Mouse (Mus musculus) liver, postnatal 0 days (tissue): ENCODE measurements around the gene Nab2. TPM values are rescaled to one million over a fixed set of nuclear protein-coding genes. Genes with fewer than 3 reads are reported as not detected.
A peak's percentile ranks its signal among the peaks of the same experiment; 100 is the strongest.
"Not testable (repeated sequence)": the region's sequence is repeated elsewhere in the genome, so short reads cannot be mapped to it uniquely, and the experiment has no call there.

Experiments
- ATAC-seq: fragments of 200-750 bp; cut with Nextera tagmentation; 2 replicates; pipeline ENCODE4 v1.8.0; 2017; ENCODE audit warnings: mild to moderate bottlenecking, moderate library complexity
- DNase-seq: peaks from one replicate; pipeline ENCODE4 v3.0.0-alpha.2; 2016
- H3K27ac ChIP-seq: fragments of 300-500 bp; sonication (generic); 2 replicates; pipeline ENCODE4 v1.5.1; 2014; ENCODE audit warnings: antibody characterized with exemption, moderate library complexity, mild to moderate bottlenecking, low read depth
- H3K27me3 ChIP-seq: fragments of 300-500 bp; sonication (generic); 2 replicates; pipeline ENCODE4 v1.6.1; 2014; ENCODE audit warnings: low read length, control low read depth, mixed read lengths; ENCODE audit not compliant: insufficient read depth
- H3K36me3 ChIP-seq: fragments of 300-500 bp; sonication (generic); replicated peaks from 2 replicates; pipeline ENCODE4 v1.6.1; 2014; ENCODE audit warnings: mild to moderate bottlenecking, control low read depth, low read length, moderate library complexity, mixed read lengths; ENCODE audit not compliant: insufficient read depth
- H3K4me1 ChIP-seq: fragments of 300-500 bp; sonication (generic); 2 replicates; pipeline ENCODE4 v1.6.1; 2014; ENCODE audit warnings: antibody characterized with exemption, mild to moderate bottlenecking, control low read depth; ENCODE audit not compliant: insufficient read depth
- H3K4me2 ChIP-seq: fragments of 300-500 bp; sonication (generic); 2 replicates; pipeline ENCODE4 v1.6.1; 2014; ENCODE audit warnings: low read depth, mild to moderate bottlenecking, low read length, moderate library complexity, mixed read lengths
- H3K4me3 ChIP-seq: fragments of 300-500 bp; sonication (generic); 2 replicates; pipeline ENCODE4 v1.5.1; 2014; ENCODE audit warnings: low read depth, low read length
- H3K9ac ChIP-seq: fragments of 300-500 bp; sonication (generic); replicated peaks from 2 replicates; pipeline ENCODE4 v1.6.1; 2014; ENCODE audit warnings: mild to moderate bottlenecking, moderate library complexity
- H3K9me3 ChIP-seq: fragments of 300-500 bp; sonication (generic); 2 replicates; pipeline ENCODE4 v1.6.1; 2016; ENCODE audit warnings: mild to moderate bottlenecking, control low read depth, low read length, mixed read lengths
- CTCF ChIP-seq: sonication (generic); IDR thresholded peaks from 2 replicates; pipeline ENCODE4 v1.5.1; 2016; ENCODE audit warnings: antibody characterized with exemption, low read depth
- EP300 ChIP-seq: IDR thresholded peaks from 2 replicates; pipeline ENCODE4 v1.6.1; 2016; ENCODE audit warnings: antibody characterized with exemption, low read depth, mild to moderate bottlenecking
- WGBS: fragments of 180-500 bp; shearing (Covaris S2); extraction: QIAGEN DNeasy Blood & Tissue Kit; methylation state at CpG from one replicate; pipeline ENCODE4 v1.1.7; 2014; ENCODE audit not compliant: insufficient replicate concordance; 5-methylcytosine and 5-hydroxymethylcytosine counted together
- polyA plus RNA-seq: library from polyadenylated mRNA; unstranded; fragments of >200 nt; fragmentation: Nextera tagmentation; extraction: Ambion mirVana; gene quantifications from 2 replicates; pipeline ENCODE4 v1.2.1, GENCODE M21; 2015

The Nab2 gene
- polyA plus RNA-seq, 1 experiment from 2014 or later: 2.4 TPM

DNA sequence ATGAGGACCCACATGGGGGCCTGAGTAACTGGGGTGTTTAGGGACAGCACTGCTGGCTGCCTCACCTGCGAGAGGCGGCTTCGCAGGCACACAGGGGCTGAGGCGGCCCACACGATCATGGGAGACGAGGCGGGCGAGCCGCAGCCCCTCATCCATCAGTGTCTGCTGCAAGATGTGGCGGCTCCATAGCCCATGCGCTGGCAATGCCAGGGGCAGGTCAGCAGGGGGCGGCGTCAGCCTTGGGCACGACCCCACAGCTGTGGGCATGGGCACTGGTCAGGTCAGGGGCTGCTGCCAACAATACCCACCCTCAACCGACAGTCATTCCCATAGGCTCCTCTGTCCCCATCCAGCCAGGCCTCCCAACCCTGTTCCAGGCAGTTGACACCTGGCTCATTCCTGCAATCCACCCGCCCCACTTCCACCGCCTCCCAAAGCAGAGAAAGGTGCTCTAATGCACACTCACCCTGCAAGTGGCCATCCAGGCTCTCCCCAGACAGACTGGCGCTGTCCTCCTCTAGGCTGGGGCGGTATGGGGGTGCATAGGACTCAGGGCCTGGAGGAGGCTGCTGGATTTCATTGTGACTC is 5.6 kb downstream of the Nab2 start:
- Histone ChIP-seq H3K27me3 (peaks cover 24% of the 10 kb centered on the region), H3K36me3 (peaks cover 31% of the 10 kb centered on the region), H3K4me1 (peaks cover 48% of the 10 kb centered on the region), H3K9ac (peak overlapping the region; percentile 38; the same call in 1 of the 2 replicates), H3K4me3 (no peak overlapping the region), H3K27ac (peak overlapping the region; percentile 81), H3K4me2 (peak overlapping the region; percentile 60), H3K9me3 (no peaks in the 10 kb centered on the region)
- WGBS: 43% methylated on average over 19 of the region's 19 CpGs
- ATAC-seq (no peak), DNase-seq (peak; percentile 47)
- peak; percentile 49 for TF ChIP-seq CTCF
- no peak for TF ChIP-seq EP300

DNA sequence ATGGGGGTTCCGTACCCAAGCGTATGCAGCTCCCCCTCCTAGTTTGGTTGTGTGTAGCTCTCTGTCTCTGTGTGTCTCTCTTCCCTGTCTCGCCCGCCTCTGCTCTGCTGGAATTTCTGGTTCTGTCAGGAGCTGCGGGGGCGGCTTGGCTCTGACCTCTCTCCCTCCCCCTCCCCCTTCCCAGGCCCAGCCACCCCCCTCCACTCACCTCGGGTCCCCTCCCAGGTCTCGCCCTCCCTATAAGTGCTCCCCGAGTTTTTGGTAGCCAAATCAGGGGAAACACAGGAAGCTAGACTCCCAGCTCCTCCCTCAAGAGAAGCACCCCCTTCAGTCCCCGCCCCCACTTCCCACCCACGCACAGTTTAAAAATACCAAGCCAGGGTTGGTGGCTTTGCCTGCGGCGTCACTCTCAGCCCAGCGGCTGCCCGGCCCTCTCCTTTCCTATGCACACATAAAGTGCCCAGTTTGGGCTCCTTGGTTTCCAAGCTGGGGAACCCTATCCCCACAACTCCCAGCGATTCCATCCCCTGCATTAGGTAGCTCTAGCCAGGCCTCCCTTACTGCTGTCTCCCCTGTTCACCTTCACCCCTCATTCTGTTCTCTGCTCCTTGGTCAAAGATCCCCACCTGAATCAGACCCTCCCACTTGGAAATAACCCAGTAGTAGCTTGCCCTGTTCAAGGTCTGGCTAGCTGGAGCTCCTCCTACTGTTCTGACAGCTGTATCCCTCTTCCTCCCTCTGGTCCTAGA is 6.3 kb downstream of the Nab2 start:
- peak overlapping the region; percentile 81 for H3K27ac ChIP-seq
- peaks cover 34% of the 10 kb centered on the region for H3K36me3 ChIP-seq
- no peaks in the 10 kb centered on the region for H3K9me3 ChIP-seq
- no peak for TF ChIP-seq CTCF
- peak; percentile 24; the same call in 1 of the 2 replicates for TF ChIP-seq EP300
- peak overlapping the region; percentile 25 for H3K4me3 ChIP-seq
- ATAC-seq (peak; percentile 65), DNase-seq (peak; percentile 83)
- peak overlapping the region; percentile 60 for H3K4me2 ChIP-seq
- peak overlapping the region; percentile 38 for H3K9ac ChIP-seq
- H3K4me1 ChIP-seq: peaks cover 44% of the 10 kb centered on the region
- H3K27me3 ChIP-seq: peaks cover 22% of the 10 kb centered on the region
- WGBS: 9% methylated on average over 14 of the region's 16 CpGs

DNA sequence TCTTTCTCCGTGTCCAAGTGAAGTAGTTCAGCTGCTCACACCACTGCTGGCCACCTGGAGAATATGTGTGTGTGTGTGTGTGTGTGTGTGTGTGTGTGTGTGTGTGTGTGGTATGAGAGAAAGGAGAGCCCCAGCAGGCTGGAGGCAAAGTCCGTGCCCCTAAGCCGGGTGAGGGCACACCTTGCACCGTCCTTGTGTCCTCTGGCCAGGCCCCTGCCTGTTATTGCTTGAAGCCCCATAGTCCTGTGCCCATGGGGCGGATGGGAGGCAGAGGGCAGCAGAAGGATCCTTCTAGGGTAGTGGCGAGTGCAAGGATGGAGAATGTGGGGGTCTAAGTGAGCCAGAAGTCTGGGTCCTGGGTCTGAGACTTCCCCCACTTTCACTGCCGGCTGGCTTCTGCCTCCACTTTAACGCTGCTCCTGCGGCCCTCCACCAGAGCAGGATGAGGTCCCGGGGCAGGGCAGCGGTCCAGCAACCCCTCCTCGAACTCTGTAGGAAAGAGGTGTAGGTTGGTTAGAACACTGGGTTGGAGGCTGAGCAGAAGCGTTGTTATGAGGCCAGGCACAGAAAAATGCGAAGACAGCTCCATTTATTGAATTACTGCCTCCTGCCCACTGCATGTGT is 7.0 kb downstream of the Nab2 start:
- DNase-seq (no peak), ATAC-seq (no peak)
- Histone ChIP-seq H3K27me3 (peaks cover 15% of the 10 kb centered on the region), H3K9ac (peak overlapping the region; percentile 35), H3K27ac (peak overlapping the region; percentile 81), H3K36me3 (peaks cover 34% of the 10 kb centered on the region), H3K4me2 (peak overlapping the region; percentile 60), H3K4me3 (peak overlapping the region; percentile 25), H3K9me3 (no peaks in the 10 kb centered on the region), H3K4me1 (peaks cover 44% of the 10 kb centered on the region)
- WGBS: 35% methylated on average over 14 of the region's 14 CpGs
- TF ChIP-seq EP300 (no peak), CTCF (no peak)

DNA sequence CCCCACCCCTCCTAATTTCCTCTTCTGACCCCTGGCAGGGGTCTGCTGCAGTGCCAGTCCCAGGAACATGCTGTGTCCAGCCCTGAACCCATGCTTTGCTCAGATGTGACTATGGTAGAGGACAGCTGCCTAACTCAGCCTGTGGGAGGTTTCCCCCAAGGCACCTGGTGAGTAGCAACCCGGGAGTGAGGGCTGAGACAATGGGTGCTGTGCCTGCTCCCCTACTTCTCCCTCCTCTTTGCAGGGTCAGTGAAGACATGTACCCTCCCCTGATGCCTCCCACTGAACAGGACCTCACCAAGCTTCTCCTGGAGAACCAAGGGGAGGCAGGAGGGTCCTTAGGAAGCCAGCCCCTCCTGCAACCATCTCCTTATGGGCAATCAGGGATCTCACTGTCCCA is 8.8 kb downstream of the Nab2 start:
- TF ChIP-seq CTCF (no peak), EP300 (no peak)
- H3K9me3 ChIP-seq: no peaks in the 10 kb centered on the region
- H3K36me3 ChIP-seq: peaks cover 47% of the 10 kb centered on the region
- peaks cover 35% of the 10 kb centered on the region for H3K4me1 ChIP-seq
- ATAC-seq (no peak), DNase-seq (no peak)
- H3K4me3 ChIP-seq: no peak overlapping the region
- H3K9ac ChIP-seq: no peak overlapping the region
- WGBS: 67% methylated on average over 1 of the region's 1 CpGs
- no peak overlapping the region for H3K4me2 ChIP-seq
- 0 out of 2 replicates have a peak, but pooled peaks cover 3% of the 10 kb centered on the region for H3K27me3 ChIP-seq
- H3K27ac ChIP-seq: no peak overlapping the region

DNA sequence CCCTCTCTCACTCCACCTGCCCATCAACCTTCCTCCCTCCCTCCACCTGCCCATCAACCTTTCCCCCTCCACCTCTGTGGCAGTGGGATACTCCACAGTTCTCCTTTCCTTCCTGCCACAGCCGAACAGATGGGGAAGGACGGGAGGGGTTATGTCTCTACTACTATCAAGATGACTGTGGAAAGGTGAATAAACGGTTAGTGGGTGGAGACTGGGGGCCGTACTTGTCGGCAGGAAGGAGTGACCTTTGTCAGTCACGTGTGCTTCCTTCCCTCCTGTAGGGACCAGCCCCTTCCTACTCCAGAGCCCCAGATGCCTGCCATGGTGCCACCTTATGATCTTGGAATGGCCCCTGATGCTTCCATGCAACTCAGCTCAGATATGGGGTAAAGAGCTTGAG is 10.3 kb downstream of the Nab2 start:
- H3K4me3 ChIP-seq: no peak overlapping the region
- H3K36me3 ChIP-seq: peaks cover 51% of the 10 kb centered on the region
- no peak overlapping the region for H3K9ac ChIP-seq
- H3K27me3 ChIP-seq: no peaks in the 10 kb centered on the region
- WGBS: 29% methylated on average over 6 of the region's 6 CpGs
- no peaks in the 10 kb centered on the region for H3K9me3 ChIP-seq
- H3K4me1 ChIP-seq: peaks cover 21% of the 10 kb centered on the region
- DNase-seq (no peak), ATAC-seq (no peak; the same call in 1 of the 2 replicates)
- H3K27ac ChIP-seq: no peak overlapping the region
- H3K4me2 ChIP-seq: no peak overlapping the region
- TF ChIP-seq CTCF: no peak
- no peak for TF ChIP-seq EP300

DNA sequence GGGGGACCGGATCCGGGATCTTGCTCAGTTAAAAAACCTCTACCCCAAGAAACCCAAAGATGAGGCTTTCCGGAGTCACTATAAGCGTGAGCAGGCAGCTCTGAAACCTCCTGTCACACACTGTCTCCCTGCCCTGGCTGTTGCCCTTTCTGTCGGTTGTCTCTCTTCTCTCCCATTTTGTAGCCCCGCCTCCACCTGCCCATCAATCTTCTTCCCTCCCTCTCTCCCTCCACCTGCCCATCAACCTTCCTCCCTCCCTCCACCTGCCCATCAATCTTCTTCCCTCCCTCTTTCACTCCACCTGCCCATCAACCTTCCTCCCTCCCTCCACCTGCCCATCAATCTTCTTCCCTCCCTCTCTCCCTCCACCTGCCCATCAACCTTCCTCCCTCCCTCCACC is 10.8 kb downstream of the Nab2 start:
- H3K9ac ChIP-seq, DNase-seq, H3K4me2 ChIP-seq, H3K27me3 ChIP-seq, H3K9me3 ChIP-seq, ATAC-seq, H3K27ac ChIP-seq, H3K4me3 ChIP-seq: not testable (repeated sequence)
- 66% methylated on average over 6 of the region's 6 CpGs for WGBS
- H3K4me1 ChIP-seq: peaks cover 16% of the 10 kb centered on the region
- H3K36me3 ChIP-seq: peaks cover 53% of the 10 kb centered on the region
